Comparison of ENCODE assay signal across 8 mouse cellular contexts in the genomic region with DNA sequence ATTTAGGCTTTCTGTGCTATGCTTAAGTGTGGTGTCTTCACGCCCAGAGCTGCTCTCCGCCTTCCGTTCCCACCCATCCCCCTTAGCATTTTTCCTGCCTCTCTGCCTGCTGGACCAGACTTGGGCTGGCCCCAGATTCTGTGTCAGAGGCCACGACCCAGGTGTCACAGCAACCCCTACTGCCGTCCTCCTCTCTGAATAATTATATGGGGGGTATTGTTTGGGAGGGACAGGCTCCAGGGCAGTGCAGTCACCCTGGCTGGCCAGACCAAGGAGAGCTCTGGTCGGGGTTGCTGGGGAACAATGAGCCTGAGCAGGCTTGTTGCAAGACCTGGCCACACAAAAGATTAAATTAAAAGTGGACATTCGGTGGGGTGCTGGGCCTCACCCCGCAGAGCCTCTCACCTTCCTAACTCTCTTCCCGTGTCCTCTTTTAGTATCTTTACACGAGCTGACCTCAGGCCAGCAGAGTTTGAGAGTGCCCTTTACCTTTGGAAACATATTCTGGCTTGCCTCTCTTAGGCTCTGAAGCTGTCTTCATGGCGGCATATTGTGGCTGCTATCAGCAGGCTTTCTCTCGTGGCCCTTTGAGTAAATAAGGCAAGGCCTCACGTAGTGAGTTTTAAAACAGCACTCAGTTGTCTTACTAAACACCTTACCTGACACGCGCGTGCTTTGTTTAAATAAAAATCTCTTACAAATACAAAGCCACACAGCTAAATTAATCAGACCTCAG. TPM values are rescaled to one million over a fixed set of nuclear protein-coding genes. Genes with fewer than 3 reads are reported as not detected.
DNase-seq lines count a peak whose midpoint lies in the region; ATAC-seq and TF ChIP-seq lines count a peak whose summit lies in the region.

No protein-coding gene starts in this region.

- H3K9ac ChIP-seq in hindbrain, embryonic 11.5 days (ENCODE audit: low read depth, low read length) = peak overlapping the region; percentile 29; the same call in 1 of the 2 replicates

- ATAC-seq in hindbrain, embryonic 11.5 days (ENCODE audit: low FRiP score) = peak; percentile 62

- H3K27me3 ChIP-seq in kidney, adult 2 months (replicated peaks; ENCODE audit: control insufficient read depth, insufficient read depth, low read length) = no peaks in the 10 kb centered on the region
- H3K27me3 ChIP-seq in hindbrain, embryonic 11.5 days (ENCODE audit: control insufficient read depth, insufficient read depth, low read length) = no peaks in the 10 kb centered on the region

- 67% methylated on average over 16 of the region's 16 CpGs for WGBS in kidney, adult 2 months
- WGBS in hindbrain, embryonic 11.5 days = 12% methylated on average over 16 of the region's 16 CpGs

- no peaks in the 10 kb centered on the region for H3K36me3 ChIP-seq in kidney, adult 2 months (ENCODE audit: control insufficient read depth, insufficient read depth, low read length)
- H3K36me3 ChIP-seq in hindbrain, embryonic 11.5 days (ENCODE audit: control insufficient read depth, insufficient read depth, low read length) = no peaks in the 10 kb centered on the region

- TF ChIP-seq POLR2A in kidney, adult 2 months (IDR thresholded peaks at IDR 0.05; ENCODE audit: low read depth, low read length) = no peak

- no peaks in the 10 kb centered on the region for H3K4me1 ChIP-seq in kidney, adult 2 months (ENCODE audit: control insufficient read depth, insufficient read depth, low read length)
- peaks cover 20% of the 10 kb centered on the region for H3K4me1 ChIP-seq in hindbrain, embryonic 11.5 days (replicated peaks; ENCODE audit: control insufficient read depth, insufficient read depth, low read length)

- H3K4me3 ChIP-seq in kidney, adult 2 months (ENCODE audit: insufficient read depth, low read depth, low read length) = no peak overlapping the region
- H3K4me3 ChIP-seq in hindbrain, embryonic 11.5 days (ENCODE audit: low read depth, low read length) = no peak overlapping the region

- DNase-seq in kidney, adult 2 months = peak; percentile 33
- no peak for DNase-seq in kidney, adult 11 months
- peak; percentile 92 for DNase-seq in embryo, embryonic 10.5 days (ENCODE audit: low spot score)
- DNase-seq in hindbrain, embryonic 11.5 days (ENCODE audit: low spot score) = peak; percentile 69
- DNase-seq in mesoderm, embryonic 11.5 days (ENCODE audit: low read depth, low spot score) = peak; percentile 78
- no peak for DNase-seq in spleen, postnatal 10 days (ENCODE audit: low spot score in 2 of 2)
- DNase-seq in layer of hippocampus, adult 18-20 months (ENCODE audit: low spot score in 2 of 2) = no peak
- no peak for DNase-seq in right cerebral cortex, adult 18-20 months

- no peaks in the 10 kb centered on the region for H3K9me3 ChIP-seq in hindbrain, embryonic 11.5 days (ENCODE audit: control insufficient read depth, low read length)

- no peak for TF ChIP-seq CTCF in kidney, adult 2 months (conservative IDR thresholded peaks at IDR 0.05; ENCODE audit: insufficient read depth, insufficient read length, low read depth, low read length)

- H3K27ac ChIP-seq in kidney, adult 2 months (ENCODE audit: insufficient read depth, low read depth, low read length) = no peak overlapping the region
- H3K27ac ChIP-seq in hindbrain, embryonic 11.5 days (ENCODE audit: low read depth, low read length) = peak overlapping the region; percentile 86

- H3K4me2 ChIP-seq in hindbrain, embryonic 11.5 days (replicated peaks; ENCODE audit: low read depth, low read length) = no peak overlapping the region

RNA-seq across cellular contexts. Expression of a gene that starts 45.1 kb away (rescaled TPM):
- 0.22 and 0.38 TPM in 2 replicates for polyA plus RNA-seq in kidney, adult 2 months (2012; rRNA removed)
- polyA plus RNA-seq in hindbrain, embryonic 11.5 days (2014; fragmentation: Nextera tagmentation; extraction: Ambion mirVana) = 11.5 and 12.4 TPM in 2 replicates
- total RNA-seq in layer of hippocampus, adult 18-20 months (2021) = 10 to 100 TPM; 31.6 to 32.5 TPM

Comparison
In these comparisons a context has a peak if more than half of its experiments do, and no peak if none do; other contexts are left out.
1. DNase-seq: peak in kidney, adult 2 months (single experiment), embryo, embryonic 10.5 days (single experiment), hindbrain, embryonic 11.5 days (single experiment) and mesoderm, embryonic 11.5 days (single experiment); none in kidney, adult 11 months (single experiment), spleen, postnatal 10 days (0 of 2), layer of hippocampus, adult 18-20 months (0 of 2) and right cerebral cortex, adult 18-20 months (single experiment).